Mouse (Mus musculus) forebrain, embryonic 10.5 days (tissue): ENCODE measurements at regions not wholly inside any gene's neighbourhood (a gene's known extent, or its start where the extent isn't known, plus 50 kb on each side); places are given as distances from the start of the nearest gene placed in this dataset.

ENCODE experiments used
- DNase-seq: peaks from one replicate; pipeline ENCODE4 v3.0.0-alpha.2; 2017; ENCODE audit warnings: low spot score; ENCODE audit errors: extremely low spot score
- H3K27ac ChIP-seq: fragments of 300-500 bp; sonication (generic); 2 replicates; pipeline ENCODE4 v1.5.1; 2016; ENCODE audit warnings: mild to moderate bottlenecking
- H3K27me3 ChIP-seq: fragments of 300-500 bp; sonication (generic); 2 replicates; pipeline ENCODE4 v1.6.1; 2016; ENCODE audit warnings: mild to moderate bottlenecking; ENCODE audit not compliant: poor library complexity, severe bottlenecking
- H3K36me3 ChIP-seq: fragments of 300-500 bp; sonication (generic); replicated peaks from 2 replicates; pipeline ENCODE4 v1.6.1; 2016; ENCODE audit warnings: mild to moderate bottlenecking, moderate library complexity
- H3K4me1 ChIP-seq: fragments of 300-500 bp; sonication (generic); 2 replicates; pipeline ENCODE4 v1.6.1; 2016
- H3K4me3 ChIP-seq: fragments of 300-500 bp; sonication (generic); 2 replicates; pipeline ENCODE4 v1.5.1; 2016; ENCODE audit warnings: mild to moderate bottlenecking, moderate library complexity
- H3K9me3 ChIP-seq: fragments of 300-500 bp; sonication (generic); 2 replicates; pipeline ENCODE4 v1.6.1; 2016; ENCODE audit warnings: mild to moderate bottlenecking, moderate library complexity
- WGBS: fragments of 180-500 bp; shearing (Covaris S2); methylation state at CpG from one replicate; pipeline ENCODE4 v1.1.7; 2016; 5-methylcytosine and 5-hydroxymethylcytosine counted together

DNA sequence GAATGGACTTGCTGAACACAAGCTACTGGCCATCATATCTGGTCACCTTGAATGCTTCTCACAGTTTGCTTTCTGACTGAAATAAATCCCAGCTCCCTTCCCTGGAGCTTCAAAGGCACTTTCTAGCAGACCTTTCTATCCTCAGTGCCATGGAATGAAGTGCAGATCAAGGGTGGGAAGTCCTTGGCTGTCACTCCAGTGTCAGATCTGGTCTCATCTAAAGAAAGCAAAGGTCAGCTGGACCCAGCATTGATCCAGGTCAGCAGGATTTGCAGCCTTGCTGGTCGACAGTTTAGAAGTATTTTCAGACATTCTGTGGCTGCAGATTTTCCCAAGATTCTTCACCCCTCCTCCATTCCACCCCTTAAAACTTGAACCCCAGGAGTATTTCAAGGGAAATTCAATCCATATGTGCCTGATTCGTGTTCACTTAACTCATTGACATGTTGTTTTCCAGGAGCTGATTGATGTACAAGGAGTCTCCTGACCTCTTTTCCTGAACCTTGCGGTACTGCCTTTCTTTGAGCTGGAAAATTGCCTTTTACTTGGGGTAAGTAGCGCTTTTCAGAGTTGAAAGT lies 116.2 kb upstream of the Mpped2 start:
- 53% methylated on average over 4 of the region's 4 CpGs for WGBS
- DNase-seq = no peak
- no peaks in the 10 kb centered on the region for H3K36me3 ChIP-seq
- no peak overlapping the region for H3K4me3 ChIP-seq
- peaks cover 13% of the 10 kb centered on the region for H3K4me1 ChIP-seq
- peaks cover 5% of the 10 kb centered on the region; the same call in 1 of the 2 replicates for H3K27me3 ChIP-seq
- no peaks in the 10 kb centered on the region for H3K9me3 ChIP-seq
- no peak overlapping the region for H3K27ac ChIP-seq

DNA sequence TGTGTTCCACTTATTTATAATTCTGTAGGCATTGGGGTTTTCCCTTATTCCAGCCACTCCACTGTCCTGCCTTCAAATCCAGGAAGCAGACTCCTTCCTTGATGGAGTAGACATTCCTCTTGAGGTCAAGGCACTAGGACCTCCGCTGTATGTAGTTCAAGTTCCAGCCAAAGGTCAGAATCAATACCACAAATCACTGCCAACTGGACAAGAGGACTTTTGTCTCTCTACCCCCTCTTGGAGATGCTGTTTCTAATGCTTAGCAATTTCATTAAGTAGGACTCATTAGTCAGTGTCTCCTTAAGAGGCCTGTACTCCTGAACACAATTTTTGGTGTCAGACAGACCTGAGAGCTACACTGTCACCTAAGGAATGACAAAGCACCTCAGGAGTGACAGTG lies 115.0 kb upstream of the Mpped2 start:
- H3K9me3 ChIP-seq = no peaks in the 10 kb centered on the region
- no peak overlapping the region for H3K27ac ChIP-seq
- no peaks in the 10 kb centered on the region for H3K36me3 ChIP-seq
- H3K4me3 ChIP-seq = no peak overlapping the region
- H3K4me1 ChIP-seq = peaks cover 13% of the 10 kb centered on the region
- DNase-seq = no peak
- H3K27me3 ChIP-seq = peaks cover 9% of the 10 kb centered on the region; the same call in 1 of the 2 replicates
- 70% methylated on average over 1 of the region's 1 CpGs for WGBS

DNA sequence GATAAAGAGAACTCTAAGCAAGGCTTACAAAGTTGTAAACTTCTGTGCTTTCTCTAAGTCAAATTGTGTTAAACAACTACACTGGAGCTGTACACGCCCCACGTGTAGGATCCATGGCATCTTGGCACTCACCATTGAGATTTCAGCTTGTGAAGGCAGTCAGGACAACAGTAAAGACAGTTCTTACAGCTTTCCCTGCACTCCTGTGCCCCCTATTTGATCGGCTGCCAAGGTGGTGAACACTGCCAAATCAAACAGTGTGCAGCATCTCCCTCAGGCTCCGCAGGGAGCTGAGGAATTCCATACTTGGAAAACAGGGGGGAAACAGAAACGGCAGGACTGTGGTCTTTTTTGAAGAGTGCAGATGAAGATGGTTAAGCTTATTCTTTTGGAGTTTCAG lies 112.4 kb upstream of the Mpped2 start:
- Histone ChIP-seq H3K36me3 (no peaks in the 10 kb centered on the region), H3K27ac (no peak overlapping the region), H3K9me3 (no peaks in the 10 kb centered on the region), H3K4me1 (peaks cover 13% of the 10 kb centered on the region), H3K27me3 (peaks cover 9% of the 10 kb centered on the region; the same call in 1 of the 2 replicates), H3K4me3 (no peak overlapping the region)
- WGBS = 80% methylated on average over 5 of the region's 5 CpGs
- DNase-seq = no peak

DNA sequence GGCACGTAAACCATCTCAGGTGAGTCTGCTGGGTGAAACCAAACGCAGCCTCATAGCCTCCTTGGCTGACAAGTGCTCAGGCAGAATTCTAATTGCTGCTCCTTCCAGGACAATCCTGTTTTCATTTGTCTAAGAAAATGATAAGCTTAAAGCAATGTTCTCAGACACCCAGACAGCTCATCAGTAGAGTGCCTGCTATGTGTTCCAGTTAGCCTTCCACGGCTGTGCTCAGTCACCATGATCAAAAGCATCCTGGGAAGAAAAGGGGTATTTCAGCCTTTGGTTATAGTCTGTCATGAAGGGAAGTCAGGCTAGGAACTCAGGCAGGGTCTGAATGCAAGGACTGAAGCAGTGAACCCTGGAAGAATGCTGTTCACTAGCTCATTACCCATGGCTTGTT lies 71.8 kb upstream of the Mpped2 start:
- 87% methylated on average over 3 of the region's 3 CpGs for WGBS
- Histone ChIP-seq H3K27me3 (no peaks in the 10 kb centered on the region), H3K9me3 (no peaks in the 10 kb centered on the region), H3K27ac (no peak overlapping the region), H3K36me3 (no peaks in the 10 kb centered on the region), H3K4me1 (no peaks in the 10 kb centered on the region), H3K4me3 (no peak overlapping the region)
- no peak for DNase-seq

DNA sequence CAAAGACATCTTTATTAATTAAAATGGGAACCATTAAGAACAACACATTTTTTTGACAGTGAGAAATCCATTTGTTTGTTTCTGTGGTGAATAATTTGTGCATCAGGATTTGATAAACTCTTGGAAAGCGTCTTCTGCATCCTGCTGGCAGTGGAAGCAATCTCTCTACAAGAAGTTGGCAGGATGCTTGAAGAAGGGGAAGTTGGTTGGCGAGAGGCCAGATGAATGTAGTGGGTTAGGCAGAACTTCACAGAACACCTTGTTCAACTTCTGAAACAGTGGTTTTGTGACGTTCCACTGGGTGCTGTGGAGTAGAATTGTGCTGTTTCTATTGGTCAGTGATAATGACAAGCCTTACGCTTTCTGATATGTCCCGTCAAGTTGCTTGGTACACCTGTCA lies 70.7 kb upstream of the Mpped2 start:
- H3K4me3 ChIP-seq = no peak overlapping the region
- H3K27me3 ChIP-seq = no peaks in the 10 kb centered on the region
- no peaks in the 10 kb centered on the region for H3K4me1 ChIP-seq
- 90% methylated on average over 5 of the region's 5 CpGs for WGBS
- no peak for DNase-seq
- H3K9me3 ChIP-seq = no peaks in the 10 kb centered on the region
- no peaks in the 10 kb centered on the region for H3K36me3 ChIP-seq
- no peak overlapping the region for H3K27ac ChIP-seq

GRCm38 (mm10) chr2:106623680-106624079 lies 69.4 kb upstream of the Mpped2 start:
- H3K4me1 ChIP-seq = no peaks in the 10 kb centered on the region

GRCm38 (mm10) chr2:106631986-106632385 lies 61.1 kb upstream of the Mpped2 start:
- DNase-seq = no peak
- Histone ChIP-seq H3K4me3 (no peak overlapping the region), H3K27me3 (no peaks in the 10 kb centered on the region), H3K4me1 (no peaks in the 10 kb centered on the region), H3K9me3 (no peaks in the 10 kb centered on the region), H3K27ac (no peak overlapping the region), H3K36me3 (no peaks in the 10 kb centered on the region)
- 93% methylated on average over 8 of the region's 8 CpGs for WGBS

More at GRCm38 (mm10) chr2:106623680-106624079, 69.4 kb upstream of the Mpped2 start:
- no peak for DNase-seq
- 85% methylated on average over 2 of the region's 2 CpGs for WGBS
- H3K27me3 ChIP-seq = no peaks in the 10 kb centered on the region
- no peak overlapping the region for H3K4me3 ChIP-seq
- no peak overlapping the region for H3K27ac ChIP-seq
- no peaks in the 10 kb centered on the region for H3K9me3 ChIP-seq
- no peaks in the 10 kb centered on the region for H3K36me3 ChIP-seq
